Mouse (Mus musculus) kidney, adult 11 months (tissue): ENCODE data around the gene Stum.

Source experiments
- DNase-seq: peaks from one replicate; pipeline ENCODE4 v3.0.0; 2022

Gene Stum

DNA sequence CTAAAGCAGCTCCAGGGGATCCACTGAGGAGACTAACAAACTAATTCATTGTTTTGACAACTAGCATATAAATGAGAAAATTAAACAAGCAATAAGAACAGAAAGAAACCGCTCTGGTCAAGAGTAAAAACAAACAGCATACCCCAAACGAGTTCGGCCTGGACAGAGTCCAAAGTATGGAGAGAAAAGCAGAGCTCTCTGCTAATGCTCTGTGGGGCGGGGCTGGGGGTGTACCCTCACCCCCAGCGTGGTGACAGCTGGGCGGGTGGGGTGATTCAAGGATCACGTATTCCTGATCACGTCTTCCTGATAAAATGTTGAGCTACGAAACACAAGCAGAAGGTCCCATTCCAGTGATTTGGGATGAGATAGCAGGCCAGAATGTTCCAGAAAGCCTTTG lies 9.5 kb upstream of the Stum start:
- no peak for DNase-seq

DNA sequence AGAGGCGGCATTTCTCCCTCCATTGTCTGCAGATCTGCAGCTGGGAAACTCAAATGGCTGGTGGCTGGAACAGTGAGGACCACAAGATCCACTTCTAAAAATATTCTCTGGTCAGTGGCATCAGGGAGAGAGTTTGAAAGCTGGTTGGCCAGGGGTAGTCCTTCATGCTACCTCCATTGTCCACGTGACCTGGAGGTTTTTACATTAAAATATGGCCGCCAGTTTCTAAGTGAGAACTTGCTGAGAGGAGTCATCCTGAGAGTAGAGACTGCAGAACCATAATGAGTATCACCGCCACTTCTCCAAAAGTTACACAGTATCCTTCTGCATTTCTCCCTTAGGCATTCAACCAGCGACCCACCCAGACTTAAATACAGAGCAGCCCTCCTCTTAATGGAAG lies 2.0 kb upstream of the Stum start:
- DNase-seq: no peak

DNA sequence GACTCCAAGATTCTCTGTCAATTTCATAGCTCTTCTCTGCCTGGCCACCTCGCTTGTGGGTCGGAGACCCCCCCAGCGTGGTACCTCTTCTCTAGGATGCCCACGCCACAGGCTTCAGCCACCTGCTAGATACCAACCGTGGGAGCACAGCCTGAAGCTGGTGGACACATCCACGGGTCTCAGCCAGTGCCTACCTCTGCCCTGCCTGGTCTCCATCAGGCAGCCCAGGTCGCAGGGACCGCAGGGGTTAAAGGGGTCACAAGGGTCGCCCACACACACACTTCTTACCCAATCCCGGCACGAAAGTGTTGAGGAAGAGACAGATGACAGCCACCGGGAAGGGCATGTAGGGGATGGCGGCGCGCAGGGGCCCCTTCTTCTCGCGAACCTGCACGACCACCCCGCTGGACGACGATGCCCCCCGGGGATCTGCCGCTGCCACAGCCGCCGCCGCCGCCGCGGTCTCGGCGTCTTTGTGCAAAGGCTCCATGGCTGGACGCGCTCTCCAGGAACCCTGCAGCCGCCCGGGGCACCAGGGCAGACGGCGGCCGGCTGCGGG lies 385 bp downstream of the Stum start:
- DNase-seq: no peak

DNA sequence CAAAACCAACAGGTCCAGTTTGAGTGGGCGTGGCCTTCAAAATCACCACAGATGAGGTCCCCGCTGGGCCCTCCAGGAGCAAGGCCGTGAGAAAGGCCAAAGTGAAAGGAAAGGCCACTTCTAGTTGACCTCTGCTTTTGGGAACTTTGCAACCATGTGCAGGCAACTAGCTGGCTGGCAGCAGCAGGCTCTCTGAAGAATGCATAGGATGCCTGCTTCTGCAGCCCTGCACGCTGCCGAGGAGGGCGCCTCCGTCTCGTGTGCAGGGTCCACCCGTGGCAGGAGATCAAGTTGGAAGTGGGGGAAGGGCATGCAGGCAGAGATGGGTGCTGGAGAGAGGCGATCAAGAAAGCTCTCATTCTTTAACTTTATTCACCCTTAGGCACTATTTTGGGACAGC lies 1.3 kb downstream of the Stum start:
- DNase-seq: no peak

DNA sequence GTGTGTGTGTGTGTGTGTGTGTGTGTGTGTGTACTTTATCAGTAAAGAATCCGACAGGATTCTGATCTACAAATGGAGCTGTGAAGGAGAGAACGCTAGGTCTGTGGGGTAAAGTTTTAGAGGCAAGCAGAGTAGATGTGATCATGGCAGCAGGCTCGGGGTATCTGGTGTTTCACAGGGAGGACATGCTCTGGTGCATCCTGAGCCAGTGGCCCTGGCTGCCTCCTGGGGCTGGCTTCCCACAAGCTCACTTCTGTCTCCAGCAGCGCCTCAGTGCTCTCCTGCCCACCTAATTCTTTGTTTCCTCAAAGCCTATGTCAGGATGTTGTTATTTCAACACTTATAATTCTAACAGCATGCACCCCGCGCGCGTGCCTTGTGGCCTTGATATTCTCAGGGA lies 2.0 kb downstream of the Stum start:
- DNase-seq: no peak

DNA sequence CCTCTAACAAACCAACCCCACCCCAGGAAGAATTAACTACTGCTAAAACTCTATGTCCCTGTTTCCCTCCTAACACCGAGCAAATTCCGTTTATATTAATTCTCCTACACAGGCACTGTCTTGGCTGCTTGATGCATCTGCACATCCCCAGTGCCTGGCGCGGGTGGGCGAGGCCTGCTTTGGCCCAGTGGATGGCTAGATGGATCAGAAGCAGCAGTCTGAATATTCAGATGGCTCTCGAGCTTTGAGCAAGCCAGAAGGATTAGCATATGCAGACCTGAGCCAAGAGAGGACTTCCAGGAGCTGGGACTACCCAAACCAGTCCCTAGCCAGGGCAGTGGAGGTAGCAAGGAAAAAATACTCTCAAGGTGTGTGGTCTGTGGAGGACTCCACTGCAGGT lies 3.0 kb downstream of the Stum start:
- DNase-seq: no peak

DNA sequence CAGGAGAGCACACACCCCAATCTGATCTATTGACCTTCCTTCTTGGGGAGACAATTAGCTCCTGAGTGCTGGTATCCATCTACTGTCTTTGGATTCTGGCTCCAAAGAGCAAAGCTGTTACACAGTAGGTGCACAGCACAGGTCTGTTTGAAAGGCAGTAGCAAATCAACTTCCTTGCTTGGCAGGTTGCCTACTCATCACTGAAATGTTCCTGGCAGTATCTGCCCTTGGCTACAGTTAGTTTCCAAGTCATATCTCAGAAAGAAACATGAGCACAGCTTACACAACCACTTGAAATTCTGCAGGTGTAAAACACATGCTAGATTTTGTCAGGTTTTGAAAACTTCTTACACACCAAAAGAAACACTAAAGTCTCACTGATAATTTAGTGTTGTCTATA lies 9.7 kb downstream of the Stum start:
- DNase-seq: no peak

DNA sequence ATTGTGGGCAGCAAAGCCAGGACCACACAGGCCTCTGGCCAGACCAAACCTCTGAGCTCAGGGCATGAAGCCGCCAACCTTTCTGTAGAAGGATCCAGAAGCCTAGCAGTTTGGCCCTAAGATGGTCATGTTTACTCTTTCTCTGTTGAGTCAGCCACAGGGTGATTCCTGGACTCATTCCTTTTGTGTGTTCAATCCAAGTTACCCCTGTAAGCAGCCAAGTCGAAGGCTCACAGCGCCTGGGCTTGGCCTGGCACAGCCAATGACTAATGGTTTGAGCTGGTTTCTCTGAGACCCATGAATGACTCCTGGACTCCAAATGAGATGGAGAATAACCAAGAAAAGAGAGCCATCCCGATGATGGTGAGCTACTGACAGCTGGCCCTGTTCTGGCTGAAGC lies 15.3 kb downstream of the Stum start:
- no peak for DNase-seq

DNA sequence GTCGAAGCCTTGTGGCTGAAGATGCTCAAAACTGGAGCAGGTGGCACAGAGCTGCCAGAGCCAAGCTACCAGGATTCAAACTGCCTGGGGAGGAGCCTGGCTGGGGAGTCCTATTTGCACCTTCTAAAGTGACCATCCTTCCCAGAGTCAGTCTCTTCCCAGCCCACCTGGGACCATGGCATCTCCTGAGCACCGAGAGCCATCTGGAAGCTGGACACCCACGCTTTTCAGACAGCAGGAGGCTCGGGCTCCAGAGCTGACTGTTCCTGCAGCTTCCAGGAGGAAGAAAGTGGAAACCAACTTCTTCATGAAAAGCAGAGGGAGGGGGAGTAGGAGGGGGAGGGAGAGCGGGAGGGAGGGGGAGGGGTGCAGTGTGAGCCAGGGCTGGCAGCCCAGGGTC lies 17.7 kb downstream of the Stum start:
- no peak for DNase-seq

DNA sequence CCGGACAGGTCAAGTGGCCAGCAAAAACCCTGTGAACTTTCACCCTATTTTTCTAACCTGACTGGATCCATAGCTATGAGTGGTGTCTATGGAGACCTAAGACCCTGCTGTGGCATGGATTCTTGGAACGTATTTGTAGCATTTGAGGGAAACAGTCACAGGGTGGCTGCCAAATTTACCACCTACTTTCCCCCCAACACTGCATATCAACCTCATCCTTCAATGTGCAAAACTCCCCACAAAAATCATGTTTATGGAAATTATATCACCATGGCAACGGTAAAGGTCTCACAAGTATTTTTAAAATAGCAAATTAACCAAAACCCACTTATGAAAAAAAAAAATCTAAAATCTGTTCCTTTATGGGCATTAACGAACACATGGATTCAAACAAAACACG lies 18.9 kb downstream of the Stum start:
- DNase-seq: no peak

DNA sequence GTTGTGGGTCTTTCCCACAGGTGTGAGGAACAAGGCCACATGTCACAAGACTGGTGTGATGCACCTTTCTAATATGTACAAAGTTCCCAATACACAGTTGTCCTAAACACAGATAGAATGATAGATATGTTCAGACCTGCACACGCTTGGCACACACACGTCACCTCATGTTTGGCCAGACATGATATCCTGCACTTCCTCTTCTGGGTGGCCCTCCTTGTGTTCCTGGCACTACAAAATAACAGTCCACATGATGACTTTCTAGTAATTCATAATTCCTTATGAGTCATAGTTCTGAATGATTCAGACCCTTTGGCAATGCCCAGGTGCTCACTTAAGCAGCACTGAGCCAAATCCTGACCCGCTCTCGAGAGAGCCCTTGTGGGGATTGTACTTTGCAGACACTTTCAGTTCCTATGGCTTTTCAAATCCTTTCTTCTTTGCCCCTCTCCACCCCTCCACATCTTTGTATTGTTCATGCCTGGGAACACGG lies 20.3 kb downstream of the Stum start:
- no peak for DNase-seq

DNA sequence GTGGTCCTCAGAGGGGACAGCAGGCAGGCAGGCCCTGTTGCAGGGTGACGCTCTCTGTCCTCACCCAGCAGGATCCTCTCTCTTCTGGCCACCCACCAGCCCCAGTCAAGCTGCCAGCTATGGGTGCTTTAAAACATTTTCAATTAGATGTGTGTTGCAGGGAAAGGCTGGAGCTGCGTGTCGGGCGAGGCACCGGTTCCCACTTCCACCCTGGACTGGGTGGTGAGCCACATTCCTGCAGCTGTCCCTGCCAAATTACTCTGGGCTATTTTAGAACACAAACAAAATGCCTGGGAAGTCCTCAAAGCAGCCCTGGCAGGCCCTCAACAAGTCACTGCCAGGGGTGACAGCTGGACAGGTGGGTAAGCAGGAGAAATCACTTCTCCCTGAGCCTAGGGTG lies 20.9 kb downstream of the Stum start:
- DNase-seq: no peak

DNA sequence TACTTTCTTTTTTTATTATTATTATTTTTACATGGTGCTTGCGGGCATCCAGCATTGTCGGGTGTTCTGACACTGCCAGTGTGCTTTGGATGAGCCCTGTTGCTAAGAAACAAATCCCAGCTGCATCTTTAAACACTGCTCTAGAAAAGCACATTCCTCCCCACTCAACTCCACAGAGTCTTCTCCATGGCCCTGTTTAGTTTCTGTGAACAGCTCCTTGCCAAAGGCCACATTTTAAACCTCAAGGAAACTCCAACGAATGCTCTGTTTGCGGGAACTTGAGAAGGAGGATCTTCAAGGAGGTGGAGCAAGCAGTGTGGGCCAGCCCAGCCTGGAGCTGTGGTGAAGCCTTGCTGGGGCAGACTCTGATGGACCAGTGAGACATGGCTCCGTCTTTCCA lies 22.6 kb downstream of the Stum start:
- no peak for DNase-seq

DNA sequence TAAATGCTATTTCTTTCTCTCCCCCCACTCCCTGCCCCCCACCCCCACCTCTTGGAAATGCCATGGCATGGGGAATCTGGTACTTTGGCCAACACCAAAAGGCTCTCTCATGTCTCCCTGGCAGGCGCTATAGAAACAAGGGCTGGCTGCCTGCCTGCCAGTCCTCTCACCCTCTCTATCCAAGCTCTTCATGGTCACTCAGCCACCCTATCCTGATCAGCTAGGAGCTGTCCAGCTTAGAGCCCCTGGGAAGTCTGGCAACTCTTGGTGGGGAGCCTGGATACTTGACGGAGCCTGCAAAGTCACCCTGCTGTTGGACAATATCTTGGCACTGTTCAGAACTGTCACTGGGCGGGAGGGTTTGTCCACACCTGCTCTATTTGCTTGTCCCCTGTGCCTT lies 24.6 kb downstream of the Stum start:
- no peak for DNase-seq

DNA sequence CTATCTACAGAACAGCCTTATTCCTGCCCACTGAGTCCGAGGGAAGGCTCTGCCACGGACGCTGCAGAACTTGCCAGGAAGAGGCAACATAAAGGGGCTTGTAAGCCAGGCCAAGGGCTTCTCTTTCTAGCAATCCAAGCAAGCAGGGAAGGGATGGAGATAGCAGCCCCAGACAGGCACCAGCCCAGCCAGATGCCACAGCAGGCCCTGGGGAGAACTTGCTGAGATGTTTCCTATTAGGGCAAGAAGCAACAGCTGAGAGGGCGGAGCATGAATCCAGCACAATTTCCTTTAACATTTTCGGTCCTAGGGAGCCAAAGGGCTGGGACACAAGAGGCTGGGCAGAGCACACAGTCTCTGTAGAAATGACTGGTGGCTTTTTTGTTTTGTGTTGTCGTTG lies 25.0 kb downstream of the Stum start:
- DNase-seq: peak; percentile 12

DNA sequence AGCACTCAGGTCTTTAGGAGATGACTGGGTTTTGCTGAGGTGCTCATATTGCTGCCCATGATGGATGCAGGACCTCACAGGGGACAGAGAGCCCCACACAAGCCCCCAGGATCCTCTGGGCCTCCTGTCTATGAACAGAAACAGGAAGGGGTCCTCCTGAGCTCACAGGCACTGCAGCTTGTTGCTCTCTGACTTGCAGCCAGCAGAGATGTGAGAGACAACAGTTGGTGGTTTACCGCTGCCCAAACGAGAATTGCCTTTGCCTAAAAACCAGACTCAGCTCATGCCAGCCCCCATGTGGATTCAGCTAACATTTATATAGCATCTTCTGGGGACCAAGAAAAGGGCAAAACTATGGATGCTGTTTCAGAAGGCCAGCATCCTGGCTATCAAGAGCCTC lies 33.7 kb downstream of the Stum start:
- no peak for DNase-seq

DNA sequence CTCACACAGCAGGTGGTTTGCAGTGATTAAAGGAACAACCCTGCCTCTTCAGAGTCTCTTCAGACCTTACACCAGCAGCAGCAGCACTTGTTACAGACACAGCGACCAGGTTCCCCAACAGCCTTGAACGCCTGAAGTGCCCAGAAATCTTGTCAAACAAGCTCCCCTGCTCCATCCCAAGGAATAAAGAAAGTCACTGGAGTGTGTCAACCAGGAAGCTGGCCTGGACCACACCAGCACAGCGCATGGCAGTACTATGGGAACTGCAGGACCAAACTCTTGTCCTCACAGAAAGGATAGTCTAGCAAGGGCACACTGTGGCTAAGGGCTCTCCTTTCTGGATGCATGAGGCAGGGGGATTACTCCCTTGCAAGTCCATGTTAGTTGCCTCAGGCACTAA lies 38.9 kb downstream of the Stum start:
- DNase-seq: no peak

DNA sequence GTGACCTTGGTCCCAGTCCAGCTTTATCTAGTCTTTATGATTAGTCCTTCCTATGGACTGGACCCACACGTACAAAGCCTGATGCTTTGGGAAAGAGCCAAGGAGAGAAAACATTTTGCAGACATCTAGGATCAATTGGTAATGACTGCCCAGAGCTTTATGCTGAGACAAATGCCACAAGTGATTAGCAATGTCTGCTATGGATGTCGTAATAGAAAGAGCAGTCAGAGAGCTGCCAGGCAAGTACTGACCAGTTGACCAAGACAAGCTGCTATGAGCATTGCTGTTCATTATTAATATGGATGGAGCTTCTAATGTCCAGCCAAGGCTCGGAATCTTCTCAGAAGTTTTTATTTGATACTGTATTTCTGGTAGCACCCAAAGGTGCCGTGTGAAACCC lies 43.8 kb downstream of the Stum start:
- no peak for DNase-seq

DNA sequence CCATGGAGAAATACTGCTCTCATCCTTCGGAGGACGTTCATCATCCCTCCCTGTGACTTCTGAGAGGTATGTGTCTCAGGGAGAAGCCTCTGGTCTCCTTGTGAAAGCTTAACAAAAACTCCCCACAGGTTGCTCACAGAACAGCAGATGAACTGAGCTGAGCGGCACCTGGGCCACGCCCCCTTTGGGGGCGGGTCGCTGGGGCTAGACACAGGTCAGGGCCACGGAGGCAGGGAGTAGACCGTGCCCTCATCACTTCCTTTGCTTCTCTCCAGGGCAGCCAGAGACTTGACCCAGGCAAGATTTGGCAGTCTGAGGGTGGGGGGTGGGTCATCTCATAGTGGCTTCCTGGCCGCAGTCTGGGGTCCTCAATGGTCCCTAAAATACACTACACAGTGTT lies 48.4 kb downstream of the Stum start:
- no peak for DNase-seq

DNA sequence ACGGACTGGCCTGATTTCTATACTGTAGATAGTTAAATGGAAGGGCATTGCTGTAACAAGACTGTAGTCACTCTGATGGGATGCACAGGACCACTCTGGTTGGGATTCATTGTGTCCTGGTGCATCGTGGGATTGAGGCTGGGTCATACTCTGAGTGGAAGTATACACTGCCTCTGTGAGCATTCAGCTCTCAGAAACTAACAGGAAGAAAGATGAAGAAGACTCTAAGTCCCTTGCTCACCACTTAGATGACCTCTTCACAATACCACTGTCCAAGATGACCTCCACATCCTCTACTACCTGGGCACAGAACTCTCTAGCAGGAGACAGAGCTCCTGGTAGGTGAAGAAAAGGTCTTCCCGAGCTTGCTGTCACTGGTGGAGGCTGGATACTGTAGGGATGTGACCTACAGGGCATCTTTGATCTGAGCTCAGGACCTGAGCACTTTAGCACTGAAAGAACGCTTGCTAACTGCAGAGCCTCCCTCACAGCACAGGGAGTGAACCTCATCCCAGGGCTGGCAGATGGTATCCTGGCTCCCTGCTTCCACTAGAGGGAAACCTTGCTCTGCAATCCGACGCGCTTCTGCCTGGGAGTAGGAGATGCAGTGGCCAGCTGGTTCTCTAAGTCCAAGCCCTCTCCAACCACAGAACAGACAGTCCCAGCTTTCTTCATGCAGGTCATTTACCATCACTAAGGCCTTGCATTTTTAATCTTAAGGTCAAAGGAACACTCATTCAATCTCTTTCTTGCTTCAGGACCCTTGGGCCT lies 49.3 kb downstream of the Stum start:
- no peak for DNase-seq

DNA sequence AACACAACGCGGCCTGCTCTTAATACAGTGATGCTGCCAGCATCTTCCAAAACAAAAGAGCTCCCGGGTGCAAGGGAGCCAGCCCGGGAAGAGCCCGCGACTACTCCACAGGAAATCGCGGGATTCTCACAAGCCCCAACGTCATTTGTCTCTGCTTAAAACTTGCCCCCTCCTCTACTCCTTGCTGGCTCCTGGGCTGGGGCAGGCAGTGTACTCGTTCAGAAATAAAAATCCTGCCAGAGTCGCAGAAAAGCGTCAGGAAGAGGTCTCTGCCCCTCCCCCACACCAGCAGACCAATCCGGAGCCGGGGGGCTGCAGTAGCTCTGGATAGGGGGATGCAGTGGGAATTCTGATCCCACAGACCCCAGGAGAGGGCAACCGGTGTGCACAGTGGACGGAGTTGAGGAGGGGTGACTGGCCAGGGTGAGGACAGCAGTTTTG lies 50.2 kb downstream of the Stum start:
- DNase-seq: no peak

DNA sequence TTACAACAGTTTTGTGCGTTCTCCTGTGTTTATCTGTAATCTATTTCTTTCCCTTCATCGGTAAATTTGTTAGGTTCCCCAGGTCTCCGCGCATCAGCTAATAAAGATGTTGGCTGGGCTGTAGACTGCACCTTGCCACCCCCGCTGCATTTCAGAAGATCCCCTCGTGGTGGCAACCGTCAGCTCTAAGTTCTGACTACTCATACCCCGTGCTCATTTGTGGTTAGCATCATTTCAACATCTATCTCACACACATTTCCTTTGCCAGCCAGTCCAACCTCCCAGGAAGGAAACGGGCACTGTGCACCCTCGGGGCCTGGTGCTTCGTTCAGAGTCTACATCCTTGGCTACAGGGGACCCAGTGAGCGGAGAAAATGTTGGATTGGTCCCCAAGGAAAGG lies 51.5 kb downstream of the Stum start:
- no peak for DNase-seq

DNA sequence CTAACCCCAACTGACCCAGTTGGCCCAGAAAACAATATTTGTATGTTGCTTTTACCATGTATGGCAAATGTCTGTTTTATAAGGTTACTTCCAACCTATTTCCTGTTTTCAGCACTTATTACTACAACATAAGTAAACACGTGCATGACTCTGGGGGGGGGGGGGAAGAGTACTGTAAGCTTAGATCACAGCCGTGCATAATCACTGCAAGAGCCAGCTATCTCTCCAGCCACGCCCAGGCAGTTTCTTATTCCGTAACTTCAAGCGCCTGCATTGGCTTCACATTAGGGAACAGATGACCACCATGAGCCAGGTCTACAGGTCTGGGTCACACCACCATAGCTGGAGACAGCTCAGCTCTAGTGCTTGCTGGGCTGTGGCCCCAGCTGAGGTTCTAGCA lies 53.5 kb downstream of the Stum start:
- no peak for DNase-seq

DNA sequence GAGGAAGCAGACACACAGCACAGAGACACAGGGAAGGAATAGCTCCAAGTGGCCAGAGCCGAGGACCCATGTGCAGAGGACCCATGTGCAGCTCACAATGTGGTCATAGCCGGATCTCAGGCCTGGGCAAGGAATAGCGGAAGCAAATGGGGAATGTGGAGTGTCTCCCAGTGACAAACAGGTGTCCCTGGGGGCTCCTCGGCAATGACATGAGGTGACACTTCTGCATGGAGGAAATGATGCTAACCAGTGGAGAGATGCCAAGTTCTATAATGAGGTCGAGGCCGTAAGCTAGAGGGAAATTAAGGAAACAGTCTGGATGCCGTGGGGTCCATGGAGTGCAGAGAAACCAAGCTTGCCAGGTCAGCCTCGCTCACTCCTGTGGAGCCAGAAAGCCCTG lies 54.4 kb downstream of the Stum start:
- DNase-seq: no peak

DNA sequence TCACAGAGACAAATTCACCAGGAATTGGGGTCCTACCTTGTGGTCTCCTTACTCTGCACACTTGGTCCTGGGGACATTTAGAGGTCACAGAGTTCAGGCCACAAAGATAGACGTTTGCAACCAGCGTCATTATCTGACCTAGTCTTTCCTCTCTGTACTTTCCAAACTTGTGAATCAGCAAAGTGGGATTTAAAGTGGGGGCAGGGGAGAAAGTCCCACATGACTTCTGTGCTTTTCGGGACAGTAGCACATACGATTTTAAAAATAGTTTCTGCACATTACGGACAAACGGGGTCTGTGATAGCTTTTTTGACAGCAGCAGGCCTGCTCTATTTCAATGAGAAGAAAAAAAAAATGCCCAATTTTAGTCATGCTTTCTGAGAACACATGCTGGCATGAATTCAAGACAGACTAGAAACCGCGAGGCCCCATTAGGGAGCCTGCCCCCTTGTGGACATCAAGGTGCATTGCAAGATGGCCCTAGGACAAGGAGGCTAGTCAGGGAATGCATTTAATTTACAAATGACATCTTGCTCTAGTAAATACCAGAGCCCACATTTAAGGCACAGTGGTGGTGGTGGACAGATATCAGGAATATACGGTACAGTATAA lies 55.1 kb downstream of the Stum start:
- no peak for DNase-seq
